Mouse (Mus musculus) stomach, postnatal 0 days (tissue): ENCODE data around the gene Il25. TPM values are rescaled to one million over a fixed set of nuclear protein-coding genes. Genes with fewer than 3 reads are reported as not detected.

ENCODE experiments used
- ATAC-seq: fragments of 200-750 bp; cut with Nextera tagmentation; 2 replicates; pipeline ENCODE4 v1.8.0; 2017; ENCODE audit not compliant: low FRiP score, low TSS enrichment
- DNase-seq: peaks from one replicate; pipeline ENCODE4 v3.0.0-alpha.2; 2016; ENCODE audit warnings: low spot score
- H3K27ac ChIP-seq: fragments of 300-500 bp; sonication (generic); replicated peaks from 2 replicates; pipeline ENCODE4 v1.5.1; 2014; ENCODE audit warnings: mild to moderate bottlenecking, control low read depth
- H3K27me3 ChIP-seq: fragments of 300-500 bp; sonication (generic); 2 replicates; pipeline ENCODE4 v1.6.1; 2014; ENCODE audit warnings: low read length; ENCODE audit not compliant: control insufficient read depth, insufficient read depth
- H3K36me3 ChIP-seq: fragments of 300-500 bp; sonication (generic); 2 replicates; pipeline ENCODE4 v1.6.1; 2014; ENCODE audit warnings: low read length, mixed read lengths; ENCODE audit not compliant: control insufficient read depth, insufficient read depth
- H3K4me1 ChIP-seq: fragments of 300-500 bp; sonication (generic); replicated peaks from 2 replicates; pipeline ENCODE4 v1.6.1; 2014; ENCODE audit warnings: antibody characterized with exemption; ENCODE audit not compliant: control insufficient read depth, insufficient read depth
- H3K4me2 ChIP-seq: fragments of 300-500 bp; sonication (generic); replicated peaks from 2 replicates; pipeline ENCODE4 v1.6.1; 2014; ENCODE audit warnings: low read depth, mild to moderate bottlenecking, control low read depth, moderate library complexity
- H3K4me3 ChIP-seq: fragments of 300-500 bp; sonication (generic); 2 replicates; pipeline ENCODE4 v1.5.1; 2014; ENCODE audit warnings: low read depth, low read length, control low read depth
- H3K9ac ChIP-seq: fragments of 300-500 bp; sonication (generic); 2 replicates; pipeline ENCODE4 v1.6.1; 2014; ENCODE audit warnings: mild to moderate bottlenecking, low read length, control low read depth, mixed read lengths
- H3K9me3 ChIP-seq: fragments of 300-500 bp; sonication (generic); 2 replicates; pipeline ENCODE4 v1.6.1; 2016; ENCODE audit warnings: low read length; ENCODE audit not compliant: control insufficient read depth
- CTCF ChIP-seq: IDR thresholded peaks from 2 replicates; pipeline ENCODE4 v1.5.1; 2016; ENCODE audit warnings: antibody characterized with exemption, low read depth, mild to moderate bottlenecking, moderate library complexity
- EP300 ChIP-seq: optimal IDR thresholded peaks from 2 replicates; pipeline ENCODE3; 2016; ENCODE audit warnings: antibody characterized with exemption
- WGBS: fragments of 180-500 bp; shearing (Covaris S2); extraction: QIAGEN DNeasy Blood & Tissue Kit; methylation state at CpG from one replicate; pipeline ENCODE4 v1.1.7; 2014; 5-methylcytosine and 5-hydroxymethylcytosine counted together
- polyA plus RNA-seq: library from polyadenylated mRNA; unstranded; fragments of >200 nt; fragmentation: Nextera tagmentation; extraction: Ambion mirVana; gene quantifications from 2 replicates; pipeline ENCODE4 v1.2.1, GENCODE M21; 2015

Gene Il25
- polyA plus RNA-seq, 1 experiment from 2014 or later = 0.15 TPM

DNA sequence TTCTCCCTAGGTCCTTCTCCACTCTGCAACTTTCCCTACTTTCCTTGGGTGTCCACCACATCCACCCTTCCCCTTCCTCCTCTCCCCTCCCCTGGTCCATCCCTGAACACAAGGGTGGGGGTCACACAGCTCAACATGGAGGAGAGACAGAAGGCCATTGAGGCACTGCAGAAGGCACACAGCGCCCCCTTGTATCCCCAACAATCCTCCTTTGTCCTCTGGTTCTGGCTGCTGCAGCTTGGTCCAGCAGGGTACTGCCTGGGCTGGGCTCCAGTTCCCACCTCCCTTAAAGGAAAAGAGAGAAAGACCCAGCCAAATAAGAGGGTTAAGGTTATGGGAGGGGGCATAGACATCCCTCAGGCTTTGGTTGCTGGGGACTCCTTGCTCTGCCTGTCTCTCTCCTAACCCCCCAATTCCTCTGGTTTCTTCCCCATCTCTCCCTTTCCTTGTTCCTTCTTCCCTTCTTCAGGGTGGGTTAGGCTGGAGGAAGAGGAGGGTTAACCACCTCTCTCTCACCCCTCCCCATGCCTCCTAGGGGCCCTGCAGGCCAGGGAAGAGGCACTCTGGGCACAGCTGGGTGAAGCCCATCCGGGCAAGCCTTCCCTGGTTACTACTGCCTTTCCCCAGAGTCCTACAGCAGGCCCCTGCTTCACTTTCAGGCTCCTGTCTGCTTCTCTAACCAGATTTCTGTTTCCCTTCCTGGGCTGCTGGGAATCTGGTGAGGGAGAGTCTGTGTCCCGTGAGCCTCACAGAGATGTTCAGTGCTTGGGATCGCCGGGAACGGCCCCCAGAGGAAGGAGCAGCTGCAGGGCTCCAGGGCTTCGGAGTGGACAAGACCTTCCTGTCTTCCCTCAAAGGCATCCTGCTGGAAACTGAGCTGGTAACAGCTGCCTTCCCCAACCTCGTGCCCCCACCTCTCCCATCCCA, 3.7 kb downstream of the Il25 start, which contains the start of gene Cmtm5:
TSS of gene Cmtm5 (plus strand) at position 358 of the 927 bp plus-strand sequence.
- Histone ChIP-seq H3K4me2 (no peak within 1 kb of the TSS), H3K9me3 (no peaks in the 10 kb centered on the region), H3K27me3 (no peaks in the 10 kb centered on the region), H3K9ac (peak within 1 kb of the TSS; percentile 31; the same call in 1 of the 2 replicates), H3K36me3 (no peaks in the 10 kb centered on the region), H3K4me3 (no peak within 1 kb of the TSS), H3K27ac (no peak within 1 kb of the TSS), H3K4me1 (no peaks in the 10 kb centered on the region)
- WGBS = 48% methylated on average over 8 of the region's 8 CpGs
- ATAC-seq = peak; percentile 33; the same call in 1 of the 2 replicates
- DNase-seq = no peak
- TF ChIP-seq CTCF (peak; percentile 51), EP300 (no peak)

DNA sequence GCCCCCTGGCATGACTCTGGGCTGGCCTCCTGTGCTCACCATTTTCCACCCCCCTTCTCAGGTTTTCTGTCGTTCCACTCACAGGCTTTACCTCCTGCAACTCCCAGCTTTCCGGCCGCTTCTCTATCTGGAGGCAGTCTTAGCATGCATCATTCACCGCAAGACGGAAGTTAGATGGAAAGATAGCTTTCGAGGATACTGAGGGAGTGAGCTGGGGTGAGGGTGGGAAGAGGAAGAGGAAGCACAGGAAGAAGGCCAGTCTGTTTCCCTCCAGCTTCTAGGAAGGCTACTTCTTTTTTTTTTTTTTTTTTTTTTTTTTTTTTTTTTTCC, 4.3 kb downstream of the Il25 start:
- no peak overlapping the region for H3K9ac ChIP-seq
- no peak overlapping the region for H3K4me3 ChIP-seq
- DNase-seq = no peak
- 51% methylated on average over 6 of the region's 6 CpGs for WGBS
- H3K4me2 ChIP-seq = no peak overlapping the region
- no peaks in the 10 kb centered on the region for H3K36me3 ChIP-seq
- no peak overlapping the region for H3K27ac ChIP-seq
- no peak for ATAC-seq
- no peaks in the 10 kb centered on the region for H3K27me3 ChIP-seq
- H3K9me3 ChIP-seq = no peaks in the 10 kb centered on the region
- H3K4me1 ChIP-seq = no peaks in the 10 kb centered on the region
- TF ChIP-seq CTCF = no peak
- no peak for TF ChIP-seq EP300

DNA sequence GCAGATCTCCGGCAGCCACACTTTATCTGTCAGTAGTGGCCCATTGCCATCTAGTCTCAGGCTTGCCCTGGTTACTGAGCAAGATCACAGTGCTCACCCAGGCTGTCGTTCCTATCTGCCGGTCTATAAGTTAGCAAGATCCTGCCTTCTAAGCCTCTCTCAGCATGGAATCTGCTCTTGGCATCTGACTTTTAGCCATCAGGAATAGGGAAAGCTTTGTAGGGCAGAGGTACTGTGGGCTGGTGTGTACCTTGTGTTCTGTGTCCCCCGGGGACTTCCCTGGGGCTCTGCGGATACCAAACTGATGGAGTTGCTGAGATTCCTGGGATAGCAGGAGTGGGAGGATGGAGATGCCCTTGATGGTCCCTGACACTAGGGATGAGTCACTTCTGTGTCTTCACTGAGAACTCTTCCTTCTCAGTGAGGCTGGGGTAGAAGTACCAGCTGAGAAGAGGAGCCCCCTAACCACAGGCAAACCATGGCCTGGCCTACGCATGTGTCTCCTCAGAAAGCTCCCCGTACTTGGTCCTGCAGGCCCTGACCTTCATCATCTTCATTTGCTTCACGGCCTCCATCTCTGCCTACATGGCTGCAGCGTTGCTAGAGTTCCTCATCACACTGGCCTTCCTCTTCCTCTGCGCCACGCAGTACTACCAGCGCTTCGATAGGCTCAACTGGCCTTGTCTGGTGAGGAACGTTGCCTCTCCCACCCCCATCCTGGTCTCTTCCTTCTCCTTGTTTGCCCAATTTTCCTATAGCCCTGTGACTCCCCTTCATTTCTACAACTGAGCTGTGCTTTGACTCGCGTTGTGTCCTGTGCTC, 5.1 kb downstream of the Il25 start:
- no peak overlapping the region for H3K9ac ChIP-seq
- no peaks in the 10 kb centered on the region for H3K27me3 ChIP-seq
- no peak overlapping the region for H3K4me3 ChIP-seq
- H3K36me3 ChIP-seq = no peaks in the 10 kb centered on the region
- no peak overlapping the region for H3K27ac ChIP-seq
- ATAC-seq (no peak), DNase-seq (no peak)
- H3K4me2 ChIP-seq = no peak overlapping the region
- H3K9me3 ChIP-seq = no peaks in the 10 kb centered on the region
- no peak for TF ChIP-seq EP300
- no peak for TF ChIP-seq CTCF
- no peaks in the 10 kb centered on the region for H3K4me1 ChIP-seq
- WGBS = 90% methylated on average over 16 of the region's 16 CpGs

DNA sequence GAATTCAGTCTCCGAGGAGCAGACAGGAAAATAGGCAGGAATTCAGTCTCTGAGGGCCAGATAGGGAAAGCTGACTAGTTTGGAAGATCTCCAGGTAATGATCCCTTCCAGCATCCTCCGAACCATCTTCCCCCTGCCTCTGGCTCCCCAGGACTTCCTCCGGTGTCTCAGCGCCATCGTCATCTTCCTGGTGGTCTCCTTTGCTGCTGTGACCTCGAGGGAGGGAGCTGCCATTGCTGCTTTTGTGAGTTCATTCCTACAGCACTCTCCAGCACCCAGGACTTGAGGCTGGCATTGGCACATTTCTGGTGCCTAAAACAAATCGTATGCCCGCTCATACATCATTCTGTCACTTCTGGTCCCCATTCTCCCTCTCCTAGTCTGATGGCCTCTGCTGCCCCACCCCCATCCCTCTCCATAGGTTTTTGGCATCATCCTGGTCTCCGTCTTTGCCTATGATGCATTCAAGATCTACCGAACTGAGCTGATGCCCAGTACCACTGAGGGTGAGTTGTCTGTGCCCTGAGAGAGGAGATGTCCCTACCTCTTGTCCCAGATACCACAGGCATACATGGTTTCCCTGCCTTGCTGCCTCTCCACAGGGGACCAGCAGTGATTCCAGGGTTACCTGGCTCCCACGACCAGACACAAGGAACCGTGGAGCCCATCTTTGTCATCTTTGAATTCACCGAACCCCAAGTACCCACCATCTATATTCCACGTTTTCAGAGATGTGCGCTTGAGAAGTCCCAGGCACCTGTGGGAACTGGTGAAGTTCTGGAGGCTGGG, 6.1 kb downstream of the Il25 start:
- no peak overlapping the region for H3K4me2 ChIP-seq
- TF ChIP-seq CTCF (no peak), EP300 (no peak)
- ATAC-seq = no peak
- H3K4me1 ChIP-seq = no peaks in the 10 kb centered on the region
- no peak for DNase-seq
- H3K27ac ChIP-seq = no peak overlapping the region
- no peak overlapping the region for H3K4me3 ChIP-seq
- H3K9me3 ChIP-seq = no peaks in the 10 kb centered on the region
- 79% methylated on average over 15 of the region's 15 CpGs for WGBS
- H3K27me3 ChIP-seq = no peaks in the 10 kb centered on the region
- H3K9ac ChIP-seq = no peak overlapping the region
- H3K36me3 ChIP-seq = no peaks in the 10 kb centered on the region

DNA sequence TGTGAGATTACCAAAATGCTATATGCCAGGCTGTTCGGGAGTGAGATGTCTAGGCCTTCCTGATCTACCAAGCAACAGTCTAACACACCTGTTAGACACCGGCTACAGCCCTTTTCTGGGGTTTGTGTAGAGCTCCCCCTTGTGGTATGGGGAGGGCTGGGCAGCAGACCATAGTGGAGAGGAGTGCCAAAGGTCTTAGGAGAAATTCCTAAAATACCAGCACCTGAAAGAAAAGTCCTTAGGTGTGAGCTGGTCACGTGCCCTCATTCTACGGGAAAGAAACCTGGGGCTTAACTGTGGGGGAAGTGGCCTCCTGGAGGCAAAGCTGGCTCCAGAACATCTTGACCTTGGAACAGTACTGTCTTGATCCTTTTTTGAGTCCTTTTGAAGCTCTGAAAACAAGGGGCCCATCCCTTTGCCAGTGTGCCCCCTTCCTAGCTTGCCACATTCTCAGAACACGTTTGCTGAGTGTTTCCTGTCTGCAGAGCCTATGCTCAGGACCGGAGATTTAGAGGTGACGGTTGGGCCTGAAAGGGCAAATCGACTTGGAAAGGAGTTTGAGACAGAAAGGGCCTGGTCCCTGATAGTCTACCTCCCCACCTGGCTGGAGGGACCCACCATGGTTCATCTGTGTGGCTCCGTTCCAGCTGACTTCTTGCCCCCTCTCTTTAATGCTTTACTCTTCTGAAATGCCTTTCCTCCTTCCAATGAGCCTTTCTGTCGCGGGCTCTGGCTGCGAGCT, 7.1 kb downstream of the Il25 start:
- no peaks in the 10 kb centered on the region for H3K27me3 ChIP-seq
- no peaks in the 10 kb centered on the region for H3K36me3 ChIP-seq
- H3K4me3 ChIP-seq = no peak overlapping the region
- no peak overlapping the region for H3K4me2 ChIP-seq
- no peaks in the 10 kb centered on the region for H3K9me3 ChIP-seq
- peak; percentile 95 for TF ChIP-seq CTCF
- no peak for TF ChIP-seq EP300
- no peaks in the 10 kb centered on the region for H3K4me1 ChIP-seq
- no peak overlapping the region for H3K9ac ChIP-seq
- peak; percentile 76 for ATAC-seq
- DNase-seq = peak; percentile 79
- H3K27ac ChIP-seq = no peak overlapping the region
- WGBS = 56% methylated on average over 12 of the region's 12 CpGs
